Mouse (Mus musculus): Measurements from ENCODE around the gene Coro6. TPM values are rescaled to one million over a fixed set of nuclear protein-coding genes. Genes with fewer than 3 reads are reported as not detected.

Coro6 gene
- polyA plus RNA-seq, 1 experiment = 7.9 TPM

DNA sequence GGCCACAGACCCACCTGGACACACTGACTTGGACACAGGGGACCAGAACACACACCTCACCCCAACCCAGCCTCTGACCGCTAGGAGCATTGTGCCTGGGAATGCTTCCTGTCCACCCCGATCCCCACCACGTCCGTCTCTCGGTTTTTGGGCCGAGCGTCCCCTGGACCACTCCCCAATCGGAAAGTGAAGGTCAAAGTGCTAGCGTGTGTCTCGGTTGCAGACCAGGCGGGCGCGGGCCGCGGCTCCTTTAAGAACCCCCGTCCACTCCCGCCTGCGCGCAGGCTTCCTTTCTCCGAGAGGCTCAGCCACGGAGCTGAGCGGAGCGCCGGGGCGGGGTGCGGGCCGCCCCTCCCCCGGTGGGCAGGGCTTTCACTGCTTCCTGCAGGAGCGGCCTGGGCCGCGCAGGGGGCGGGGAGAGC, 30.7 kb downstream of the Coro6 start:
- TF ChIP-seq CTCF (conservative IDR thresholded peaks at IDR 0.05; ENCODE audit: insufficient read depth, insufficient read length, low read depth, low read length) = peak; percentile 24; the same call in 1 of the 2 replicates
- no peak for TF ChIP-seq POLR2A (IDR thresholded peaks at IDR 0.05; ENCODE audit: low read depth, low read length)
- no peaks in the 10 kb centered on the region for H3K27me3 ChIP-seq (replicated peaks; ENCODE audit: control insufficient read depth, insufficient read depth, low read length)
- H3K36me3 ChIP-seq (ENCODE audit: control insufficient read depth, insufficient read depth, low read length) = no peaks in the 10 kb centered on the region
- under 1% methylated on average over 25 of the region's 32 CpGs for WGBS
- H3K4me3 ChIP-seq (ENCODE audit: insufficient read depth, low read depth, low read length) = peak overlapping the region; percentile 92
- peak; percentile 97 for DNase-seq
- H3K4me1 ChIP-seq (ENCODE audit: control insufficient read depth, insufficient read depth, low read length) = peaks cover 30% of the 10 kb centered on the region
- peak overlapping the region; percentile 97 for H3K27ac ChIP-seq (ENCODE audit: insufficient read depth, low read depth, low read length)

GRCm38 (mm10) chr11:77493512-77494343, 31.5 kb downstream of the Coro6 start, which contains the start of gene Git1:
Gene Git1 (plus strand): TSS chr11:77493562.
- WGBS = 1% methylated on average over 70 of the region's 74 CpGs
- Histone ChIP-seq H3K4me3 (ENCODE audit: insufficient read depth, low read depth, low read length) (peak within 1 kb of the TSS; percentile 92), H3K4me1 (ENCODE audit: control insufficient read depth, insufficient read depth, low read length) (peaks cover 36% of the 10 kb centered on the region), H3K36me3 (ENCODE audit: control insufficient read depth, insufficient read depth, low read length) (no peaks in the 10 kb centered on the region), H3K27me3 (replicated peaks; ENCODE audit: control insufficient read depth, insufficient read depth, low read length) (no peaks in the 10 kb centered on the region), H3K27ac (ENCODE audit: insufficient read depth, low read depth, low read length) (peak within 1 kb of the TSS; percentile 97)
- TF ChIP-seq CTCF (conservative IDR thresholded peaks at IDR 0.05; ENCODE audit: insufficient read depth, insufficient read length, low read depth, low read length) (no peak), POLR2A (IDR thresholded peaks at IDR 0.05; ENCODE audit: low read depth, low read length) (no peak)
- DNase-seq = peak; percentile 59

DNA sequence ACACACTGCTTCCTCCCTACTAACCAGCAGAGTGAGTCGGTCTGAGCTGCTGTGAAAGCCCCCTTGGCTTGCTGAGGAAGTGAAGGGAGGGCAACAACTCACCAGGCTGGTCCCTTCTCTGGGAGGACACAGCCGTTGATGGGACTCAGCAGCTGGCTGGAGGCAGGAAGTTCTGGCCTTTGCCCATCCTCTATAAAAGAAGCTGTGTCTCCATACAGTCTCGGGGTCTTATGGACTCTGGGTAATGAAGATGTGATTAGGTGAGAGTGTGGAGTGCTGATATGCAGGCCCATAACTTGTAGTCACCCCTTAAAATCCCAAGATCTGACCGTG, 32.1 kb downstream of the Coro6 start:
- Histone ChIP-seq H3K36me3 (ENCODE audit: control insufficient read depth, insufficient read depth, low read length) (no peaks in the 10 kb centered on the region), H3K4me1 (ENCODE audit: control insufficient read depth, insufficient read depth, low read length) (peaks cover 36% of the 10 kb centered on the region), H3K4me3 (ENCODE audit: insufficient read depth, low read depth, low read length) (peak overlapping the region; percentile 71), H3K27me3 (replicated peaks; ENCODE audit: control insufficient read depth, insufficient read depth, low read length) (no peaks in the 10 kb centered on the region), H3K27ac (ENCODE audit: insufficient read depth, low read depth, low read length) (peak overlapping the region; percentile 30)
- DNase-seq = no peak
- 18% methylated on average over 4 of the region's 4 CpGs for WGBS
- no peak for TF ChIP-seq CTCF (conservative IDR thresholded peaks at IDR 0.05; ENCODE audit: insufficient read depth, insufficient read length, low read depth, low read length)

DNA sequence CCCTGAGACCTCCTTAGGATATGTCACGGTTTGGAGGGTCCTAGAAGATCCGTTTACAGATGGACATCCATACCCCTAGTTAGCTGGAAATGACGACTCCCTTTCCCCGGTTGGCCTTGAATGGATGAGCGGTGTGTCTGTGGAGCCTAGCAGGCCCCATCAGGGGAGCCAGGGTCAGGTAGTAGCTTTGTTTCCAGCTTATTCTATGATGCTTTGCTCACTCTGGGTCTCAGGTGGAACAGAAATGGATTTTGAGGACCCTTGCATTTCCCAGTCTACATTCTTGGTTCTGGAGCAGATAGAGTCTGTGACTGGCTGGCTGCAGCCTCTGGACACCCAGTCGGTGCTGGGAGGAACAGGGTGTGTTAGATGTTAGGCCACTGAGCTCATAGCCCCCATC, 32.6 kb downstream of the Coro6 start:
- no peaks in the 10 kb centered on the region for H3K27me3 ChIP-seq (replicated peaks; ENCODE audit: control insufficient read depth, insufficient read depth, low read length)
- peaks cover 36% of the 10 kb centered on the region for H3K4me1 ChIP-seq (ENCODE audit: control insufficient read depth, insufficient read depth, low read length)
- peak overlapping the region; percentile 71; the same call in 1 of the 2 replicates for H3K4me3 ChIP-seq (ENCODE audit: insufficient read depth, low read depth, low read length)
- WGBS = 52% methylated on average over 6 of the region's 6 CpGs
- no peak overlapping the region for H3K27ac ChIP-seq (ENCODE audit: insufficient read depth, low read depth, low read length)
- H3K36me3 ChIP-seq (ENCODE audit: control insufficient read depth, insufficient read depth, low read length) = no peaks in the 10 kb centered on the region
- no peak for DNase-seq
- TF ChIP-seq POLR2A (IDR thresholded peaks at IDR 0.05; ENCODE audit: low read depth, low read length) (no peak), CTCF (conservative IDR thresholded peaks at IDR 0.05; ENCODE audit: insufficient read depth, insufficient read length, low read depth, low read length) (no peak)

DNA sequence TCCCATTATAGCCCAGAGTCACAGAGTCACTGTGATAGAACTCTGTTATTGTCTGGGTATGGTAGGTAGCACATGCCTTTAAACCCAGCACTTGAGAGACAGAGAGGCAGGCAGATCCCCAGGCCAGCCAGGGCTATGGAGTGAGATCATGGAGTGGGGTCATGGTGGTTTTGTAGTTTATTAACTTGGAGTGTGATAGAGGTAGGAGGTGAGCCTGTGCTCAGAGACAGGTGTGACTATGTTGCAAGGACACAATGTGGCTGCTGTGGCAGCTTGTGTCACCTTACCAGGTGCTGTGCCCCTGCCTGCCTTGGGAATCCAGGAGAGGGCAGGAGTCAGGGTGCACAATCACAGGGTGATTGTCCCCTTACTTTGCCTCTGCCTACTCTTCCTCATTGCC, 33.3 kb downstream of the Coro6 start:
- H3K27me3 ChIP-seq (replicated peaks; ENCODE audit: control insufficient read depth, insufficient read depth, low read length) = no peaks in the 10 kb centered on the region
- no peak overlapping the region for H3K4me3 ChIP-seq (ENCODE audit: insufficient read depth, low read depth, low read length)
- TF ChIP-seq CTCF (conservative IDR thresholded peaks at IDR 0.05; ENCODE audit: insufficient read depth, insufficient read length, low read depth, low read length) (no peak), POLR2A (IDR thresholded peaks at IDR 0.05; ENCODE audit: low read depth, low read length) (no peak)
- no peak overlapping the region for H3K27ac ChIP-seq (ENCODE audit: insufficient read depth, low read depth, low read length)
- H3K4me1 ChIP-seq (ENCODE audit: control insufficient read depth, insufficient read depth, low read length) = peaks cover 36% of the 10 kb centered on the region
- no peaks in the 10 kb centered on the region for H3K36me3 ChIP-seq (ENCODE audit: control insufficient read depth, insufficient read depth, low read length)
- DNase-seq = no peak

DNA sequence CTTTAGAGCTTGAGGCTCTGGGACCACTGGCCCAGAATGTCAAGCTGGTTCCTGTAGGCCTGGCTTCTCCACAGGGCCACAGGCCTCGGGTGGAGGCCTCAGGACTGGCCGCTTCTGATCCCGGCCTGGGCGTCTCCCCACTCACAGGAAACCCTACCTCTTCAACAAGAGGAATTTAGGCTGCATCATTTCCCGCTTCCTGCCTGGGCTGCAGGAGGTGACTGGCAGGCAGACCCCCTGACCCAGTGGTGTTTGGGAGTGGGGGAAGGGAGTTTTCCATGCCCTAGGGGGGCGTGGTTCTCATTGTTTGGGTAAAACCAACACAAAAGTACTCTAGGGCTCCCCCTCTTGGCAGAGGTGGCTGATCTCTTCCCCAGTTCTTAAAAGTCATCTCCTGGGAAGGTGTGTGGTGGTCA, 35.1 kb downstream of the Coro6 start:
- WGBS = 61% methylated on average over 6 of the region's 6 CpGs
- H3K36me3 ChIP-seq (ENCODE audit: control insufficient read depth, insufficient read depth, low read length) = no peaks in the 10 kb centered on the region
- peak overlapping the region; percentile 82 for H3K27ac ChIP-seq (ENCODE audit: insufficient read depth, low read depth, low read length)
- DNase-seq = peak; percentile 89
- peaks cover 28% of the 10 kb centered on the region for H3K4me1 ChIP-seq (ENCODE audit: control insufficient read depth, insufficient read depth, low read length)
- H3K27me3 ChIP-seq (replicated peaks; ENCODE audit: control insufficient read depth, insufficient read depth, low read length) = no peaks in the 10 kb centered on the region
- TF ChIP-seq CTCF (conservative IDR thresholded peaks at IDR 0.05; ENCODE audit: insufficient read depth, insufficient read length, low read depth, low read length) (peak; percentile 49), POLR2A (IDR thresholded peaks at IDR 0.05; ENCODE audit: low read depth, low read length) (no peak)
- no peak overlapping the region for H3K4me3 ChIP-seq (ENCODE audit: insufficient read depth, low read depth, low read length)

- peak; percentile 66 for DNase-seq
- Histone ChIP-seq H3K36me3 (ENCODE audit: control insufficient read depth, insufficient read depth, low read length) (no peaks in the 10 kb centered on the region), H3K4me1 (ENCODE audit: control insufficient read depth, insufficient read depth, low read length) (peaks cover 25% of the 10 kb centered on the region), H3K4me3 (ENCODE audit: insufficient read depth, low read depth, low read length) (no peak overlapping the region), H3K27ac (ENCODE audit: insufficient read depth, low read depth, low read length) (peak overlapping the region; percentile 67), H3K27me3 (replicated peaks; ENCODE audit: control insufficient read depth, insufficient read depth, low read length) (no peaks in the 10 kb centered on the region)
- no peak for TF ChIP-seq CTCF (conservative IDR thresholded peaks at IDR 0.05; ENCODE audit: insufficient read depth, insufficient read length, low read depth, low read length)
- TF ChIP-seq POLR2A (IDR thresholded peaks at IDR 0.05; ENCODE audit: low read depth, low read length) = no peak
- 53% methylated on average over 4 of the region's 4 CpGs for WGBS
Observed at GRCm38 (mm10) chr11:77497851-77498250, 35.6 kb downstream of the Coro6 start.

Measured in kidney, adult 2 months (tissue).